Mouse (Mus musculus) kidney, postnatal 0 days (tissue): Measurements from ENCODE around the gene Pcyt1a. TPM values are rescaled to one million over a fixed set of nuclear protein-coding genes. Genes with fewer than 3 reads are reported as not detected.

Source experiments
- ATAC-seq: fragments of 200-750 bp; cut with Nextera tagmentation; replicated peaks from 2 replicates; pipeline ENCODE4 v1.8.0; 2017; ENCODE audit warnings: low read depth, moderate number of reproducible peaks, moderate TSS enrichment, moderate library complexity; ENCODE audit not compliant: low FRiP score
- DNase-seq: peaks from one replicate; pipeline ENCODE4 v3.0.0-alpha.2; 2016; ENCODE audit warnings: low spot score
- H3K27ac ChIP-seq: fragments of 300-500 bp; sonication (generic); 2 replicates; pipeline ENCODE4 v1.5.1; 2014; ENCODE audit warnings: mild to moderate bottlenecking
- H3K27me3 ChIP-seq: fragments of 300-500 bp; sonication (generic); 2 replicates; pipeline ENCODE4 v1.6.1; 2014; ENCODE audit warnings: low read length, mixed read lengths; ENCODE audit not compliant: insufficient read depth
- H3K36me3 ChIP-seq: fragments of 300-500 bp; sonication (generic); 2 replicates; pipeline ENCODE4 v1.6.1; 2014; ENCODE audit warnings: low read length, mixed read lengths; ENCODE audit not compliant: insufficient read depth
- H3K4me1 ChIP-seq: fragments of 300-500 bp; sonication (generic); replicated peaks from 2 replicates; pipeline ENCODE4 v1.6.1; 2014; ENCODE audit warnings: antibody characterized with exemption, low read length, mixed read lengths; ENCODE audit not compliant: insufficient read depth
- H3K4me2 ChIP-seq: fragments of 300-500 bp; sonication (generic); 2 replicates; pipeline ENCODE4 v1.6.1; 2014; ENCODE audit warnings: mild to moderate bottlenecking, low read length, moderate library complexity, mixed read lengths
- H3K4me3 ChIP-seq: fragments of 300-500 bp; sonication (generic); replicated peaks from 2 replicates; pipeline ENCODE4 v1.5.1; 2014; ENCODE audit warnings: low read depth, low read length
- H3K9ac ChIP-seq: fragments of 300-500 bp; sonication (generic); 2 replicates; pipeline ENCODE4 v1.6.1; 2014; ENCODE audit warnings: low read depth, low read length
- H3K9me3 ChIP-seq: fragments of 300-500 bp; sonication (generic); replicated peaks from 2 replicates; pipeline ENCODE4 v1.6.1; 2016; ENCODE audit warnings: low read length, inconsistent platforms, mixed read lengths
- CTCF ChIP-seq: IDR thresholded peaks from 2 replicates; pipeline ENCODE4 v1.5.1; 2016; ENCODE audit warnings: antibody characterized with exemption, low read depth, mild to moderate bottlenecking, moderate library complexity
- WGBS: fragments of 180-500 bp; shearing (Covaris S2); extraction: QIAGEN DNeasy Blood & Tissue Kit; methylation state at CpG from one replicate; pipeline ENCODE4 v1.1.7; 2014; 5-methylcytosine and 5-hydroxymethylcytosine counted together
- polyA plus RNA-seq: library from polyadenylated mRNA; unstranded; fragments of >200 nt; fragmentation: Nextera tagmentation; extraction: Ambion mirVana; gene quantifications from 2 replicates; pipeline ENCODE4 v1.2.1, GENCODE M21; 2015

Gene Pcyt1a
- polyA plus RNA-seq, 1 experiment from 2014 or later: 30.6 TPM

DNA sequence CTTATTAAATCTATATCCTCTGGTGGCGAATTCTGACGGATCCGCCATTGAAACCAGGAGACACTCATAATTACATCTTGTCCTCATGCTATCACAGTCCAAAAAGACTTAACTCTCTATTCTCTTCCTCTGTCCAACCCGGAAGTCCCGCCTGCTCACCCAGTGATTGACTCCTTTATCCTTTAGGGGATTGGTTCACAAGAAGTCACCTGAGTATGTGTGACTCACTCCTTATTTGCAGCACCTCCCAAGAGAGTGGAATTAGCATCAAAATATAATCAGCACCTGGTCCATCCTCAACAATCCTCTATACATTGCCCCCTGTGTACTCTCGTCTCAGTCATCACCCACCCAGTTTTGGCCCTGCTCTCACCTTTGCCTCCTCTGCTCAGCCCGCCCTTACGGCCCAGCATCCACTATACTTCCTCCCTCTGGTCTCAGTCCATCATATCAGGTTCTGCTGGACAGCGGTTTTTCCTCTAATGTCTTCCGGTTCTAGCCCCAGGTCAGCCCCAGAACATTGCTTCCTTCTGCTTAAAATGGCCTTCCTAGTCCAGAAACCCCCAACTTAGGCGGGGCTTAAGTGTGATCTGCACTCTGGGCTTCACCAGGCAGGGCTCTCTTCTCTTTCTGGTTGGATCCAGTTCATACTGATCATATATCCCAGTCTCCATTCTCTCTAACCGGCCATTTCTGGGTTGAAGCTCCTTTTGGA, 72.1 kb downstream of the Pcyt1a start:
- Histone ChIP-seq H3K9me3 (no peaks in the 10 kb centered on the region), H3K27ac (no peak overlapping the region), H3K9ac (no peak overlapping the region), H3K4me1 (no peaks in the 10 kb centered on the region), H3K4me3 (no peak overlapping the region), H3K36me3 (no peaks in the 10 kb centered on the region), H3K4me2 (no peak overlapping the region), H3K27me3 (no peaks in the 10 kb centered on the region)
- ATAC-seq (no peak), DNase-seq (no peak)
- 80% methylated on average over 12 of the region's 12 CpGs for WGBS
- no peak for TF ChIP-seq CTCF

DNA sequence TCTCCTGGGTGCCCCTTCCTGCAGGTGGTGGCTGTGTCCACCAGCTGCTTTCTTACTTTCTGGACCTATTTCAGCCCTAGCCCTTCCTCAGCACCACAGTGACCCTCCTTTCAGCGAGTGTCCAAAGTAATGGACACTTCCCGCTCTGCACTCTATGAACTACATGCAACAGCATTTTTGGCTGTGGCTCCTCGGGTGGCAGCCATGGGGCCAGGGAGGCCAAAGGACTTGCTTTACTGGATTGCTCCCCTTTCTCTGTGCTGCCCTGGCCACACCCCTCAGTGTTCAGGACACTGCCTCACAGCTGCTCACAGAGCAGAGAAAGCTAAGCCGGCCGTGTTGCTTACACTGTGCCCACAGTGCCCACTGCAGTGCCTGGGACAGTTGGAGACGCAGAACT, 72.9 kb downstream of the Pcyt1a start:
- no peak for DNase-seq
- no peak for TF ChIP-seq CTCF
- no peak for ATAC-seq

DNA sequence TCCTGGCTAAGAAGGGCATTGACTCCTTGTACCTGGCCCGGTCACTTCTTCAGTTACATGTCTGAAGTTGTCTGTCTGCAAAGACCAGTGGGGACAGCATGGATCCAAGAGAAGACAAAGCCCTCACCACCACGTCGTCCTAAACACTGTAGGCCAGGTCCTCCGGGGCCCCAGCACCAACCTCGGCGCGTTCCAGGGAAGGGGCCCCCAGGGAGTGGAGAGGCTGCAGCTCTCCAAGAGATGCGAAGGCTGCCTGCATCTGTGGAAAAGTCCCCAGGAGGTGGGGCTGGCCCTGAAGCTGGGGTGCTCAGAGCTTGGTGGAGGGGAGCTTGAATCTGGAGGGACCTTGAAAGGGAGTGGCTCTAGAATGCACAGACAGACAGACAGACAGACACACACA, 75.6 kb downstream of the Pcyt1a start:
- WGBS: 82% methylated on average over 8 of the region's 8 CpGs
- H3K4me2 ChIP-seq: no peak overlapping the region
- ATAC-seq (no peak), DNase-seq (no peak)
- no peaks in the 10 kb centered on the region for H3K27me3 ChIP-seq
- no peak overlapping the region for H3K27ac ChIP-seq
- H3K9me3 ChIP-seq: no peaks in the 10 kb centered on the region
- no peak overlapping the region for H3K4me3 ChIP-seq
- no peaks in the 10 kb centered on the region for H3K36me3 ChIP-seq
- H3K4me1 ChIP-seq: no peaks in the 10 kb centered on the region
- no peak overlapping the region for H3K9ac ChIP-seq
- no peak for TF ChIP-seq CTCF

More for the DNA sequence above, 72.9 kb downstream of the Pcyt1a start:
- H3K4me1 ChIP-seq: no peaks in the 10 kb centered on the region
- WGBS: 38% methylated on average over 6 of the region's 6 CpGs
- H3K9ac ChIP-seq: no peak overlapping the region
- H3K36me3 ChIP-seq: no peaks in the 10 kb centered on the region
- no peak overlapping the region for H3K4me3 ChIP-seq
- H3K27ac ChIP-seq: no peak overlapping the region
- no peak overlapping the region for H3K4me2 ChIP-seq
- no peaks in the 10 kb centered on the region for H3K9me3 ChIP-seq
- no peaks in the 10 kb centered on the region for H3K27me3 ChIP-seq

DNA sequence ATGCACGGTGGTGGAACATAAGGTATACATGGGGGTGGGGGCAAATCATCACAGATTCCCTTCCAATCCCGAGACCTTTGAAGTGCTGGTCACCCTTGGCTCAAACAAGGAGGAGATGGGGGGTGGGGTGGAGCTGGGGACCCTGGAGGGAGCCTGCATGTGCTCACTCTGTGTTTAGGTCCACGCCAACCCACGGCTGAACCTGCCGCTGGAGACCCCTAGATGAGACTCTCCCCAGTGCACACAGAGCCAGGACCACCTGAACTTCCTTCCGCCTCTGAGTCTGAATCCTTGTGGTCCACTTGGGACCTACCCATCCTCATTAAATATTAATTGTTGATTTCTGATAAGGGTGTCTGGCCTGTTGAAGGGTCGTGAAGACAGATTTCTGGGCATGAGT, 76.1 kb downstream of the Pcyt1a start:
- no peak for DNase-seq
- 76% methylated on average over 7 of the region's 7 CpGs for whole genome bisulfite sequencing
- no peak for ATAC-seq
- Histone ChIP-seq H3K4me2 (no peak overlapping the region), H3K36me3 (no peaks in the 10 kb centered on the region), H3K27me3 (no peaks in the 10 kb centered on the region), H3K9me3 (no peaks in the 10 kb centered on the region), H3K27ac (no peak overlapping the region), H3K9ac (no peak overlapping the region), H3K4me3 (no peak overlapping the region), H3K4me1 (no peaks in the 10 kb centered on the region)
- no peak for TF ChIP-seq CTCF

DNA sequence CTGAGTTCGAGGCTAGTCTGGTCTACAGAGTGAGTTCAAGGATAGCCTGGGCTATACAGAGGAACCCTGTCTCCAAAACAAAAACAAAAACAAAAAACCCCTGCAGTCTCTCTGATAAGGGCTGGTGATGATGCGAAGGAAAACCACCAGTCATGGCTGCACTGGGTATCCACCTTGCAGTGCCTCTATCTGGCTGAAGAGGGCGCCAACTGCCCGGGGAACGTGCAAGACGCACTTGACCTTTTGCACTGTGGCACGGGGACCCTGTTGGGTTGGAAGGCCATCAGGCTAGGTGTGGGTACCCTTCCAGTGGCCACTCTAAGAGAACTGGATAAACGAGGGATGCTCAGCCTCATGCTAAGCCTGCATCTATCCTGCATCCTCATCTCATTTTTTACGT, 76.7 kb downstream of the Pcyt1a start:
- peak; percentile 79 for TF ChIP-seq CTCF
- Histone ChIP-seq H3K27me3 (no peaks in the 10 kb centered on the region), H3K4me3 (no peak overlapping the region), H3K4me1 (no peaks in the 10 kb centered on the region), H3K4me2 (no peak overlapping the region), H3K36me3 (no peaks in the 10 kb centered on the region), H3K9ac (no peak overlapping the region), H3K9me3 (no peaks in the 10 kb centered on the region), H3K27ac (no peak overlapping the region)
- ATAC-seq (no peak), DNase-seq (peak; percentile 12)
- WGBS: 18% methylated on average over 9 of the region's 9 CpGs

DNA sequence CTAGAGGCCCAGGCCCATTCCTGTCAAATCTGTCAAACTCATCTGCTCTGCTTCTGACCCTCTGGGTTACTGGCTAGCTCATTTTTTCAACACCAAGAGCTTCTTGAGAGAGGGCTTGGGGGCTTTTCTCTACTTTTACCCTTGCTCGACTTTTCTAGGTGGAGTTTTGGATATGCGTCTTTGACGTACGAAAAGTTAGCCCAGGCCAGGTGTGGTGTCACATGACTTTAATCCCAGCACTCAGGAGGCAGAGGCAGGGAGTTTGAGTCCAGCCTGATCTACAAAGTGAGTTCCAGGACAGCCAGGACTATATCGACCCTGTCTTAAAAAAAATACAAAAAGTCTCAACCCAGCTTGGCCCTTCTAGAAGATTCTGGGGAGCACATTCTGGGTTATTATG, 77.3 kb downstream of the Pcyt1a start:
- no peak overlapping the region for H3K9ac ChIP-seq
- H3K4me1 ChIP-seq: no peaks in the 10 kb centered on the region
- H3K4me3 ChIP-seq: no peak overlapping the region
- H3K4me2 ChIP-seq: no peak overlapping the region
- no peak for TF ChIP-seq CTCF
- H3K27me3 ChIP-seq: no peaks in the 10 kb centered on the region
- 85% methylated on average over 5 of the region's 5 CpGs for WGBS
- ATAC-seq (no peak), DNase-seq (no peak)
- H3K9me3 ChIP-seq: no peaks in the 10 kb centered on the region
- no peaks in the 10 kb centered on the region for H3K36me3 ChIP-seq
- no peak overlapping the region for H3K27ac ChIP-seq
